Mouse (Mus musculus) limb, embryonic 11.5 days (tissue): ENCODE results near the gene Eno3. TPM values are rescaled to one million over a fixed set of nuclear protein-coding genes. Genes with fewer than 3 reads are reported as not detected.

Experiments used
- ATAC-seq: fragments of 200-750 bp; cut with Nextera tagmentation; 2 replicates; pipeline ENCODE4 v1.8.0; 2017; ENCODE audit warnings: low read depth; ENCODE audit not compliant: insufficient number of reproducible peaks, low FRiP score, low TSS enrichment
- DNase-seq: peaks from one replicate; pipeline ENCODE4 v3.0.0-alpha.2; 2015; ENCODE audit warnings: low spot score
- H3K27ac ChIP-seq: fragments of 300-500 bp; sonication (generic); replicated peaks from 2 replicates; pipeline ENCODE4 v1.5.1; 2014; ENCODE audit warnings: low read depth, mild to moderate bottlenecking, low read length
- H3K27me3 ChIP-seq: fragments of 300-500 bp; sonication (generic); 2 replicates; pipeline ENCODE4 v1.6.1; 2014; ENCODE audit warnings: mild to moderate bottlenecking, low read length, mixed read lengths; ENCODE audit not compliant: control insufficient read depth, insufficient read depth
- H3K36me3 ChIP-seq: fragments of 300-500 bp; sonication (generic); 2 replicates; pipeline ENCODE4 v1.6.1; 2014; ENCODE audit warnings: mild to moderate bottlenecking, low read length, moderate library complexity, mixed read lengths; ENCODE audit not compliant: control insufficient read depth, insufficient read depth
- H3K4me1 ChIP-seq: fragments of 300-500 bp; sonication (generic); 2 replicates; pipeline ENCODE4 v1.6.1; 2014; ENCODE audit warnings: low read length, mixed read lengths; ENCODE audit not compliant: control insufficient read depth, insufficient read depth
- H3K4me2 ChIP-seq: fragments of 300-500 bp; sonication (generic); 2 replicates; pipeline ENCODE4 v1.6.1; 2014; ENCODE audit warnings: low read depth, mild to moderate bottlenecking, moderate library complexity; ENCODE audit not compliant: severe bottlenecking
- H3K4me3 ChIP-seq: fragments of 300-500 bp; sonication (generic); 2 replicates; pipeline ENCODE4 v1.5.1; 2014; ENCODE audit warnings: low read depth, low read length
- H3K9ac ChIP-seq: fragments of 300-500 bp; sonication (generic); 2 replicates; pipeline ENCODE4 v1.6.1; 2014; ENCODE audit warnings: mild to moderate bottlenecking, low read length
- H3K9me3 ChIP-seq: fragments of 300-500 bp; sonication (generic); 2 replicates; pipeline ENCODE4 v1.6.1; 2016; ENCODE audit warnings: low read length; ENCODE audit not compliant: control insufficient read depth
- WGBS: fragments of 180-500 bp; shearing (Covaris S2); extraction: QIAGEN DNeasy Blood & Tissue Kit; methylation state at CpG from one replicate; pipeline ENCODE4 v1.1.7; 2014; 5-methylcytosine and 5-hydroxymethylcytosine counted together
- polyA plus RNA-seq: library from polyadenylated mRNA; unstranded; fragments of >200 nt; fragmentation: Nextera tagmentation; extraction: Ambion mirVana; gene quantifications from 2 replicates; pipeline ENCODE4 v1.2.1, GENCODE M21; 2014

Eno3 gene
- polyA plus RNA-seq, 1 experiment from 2014 or later = 53.3 TPM

DNA sequence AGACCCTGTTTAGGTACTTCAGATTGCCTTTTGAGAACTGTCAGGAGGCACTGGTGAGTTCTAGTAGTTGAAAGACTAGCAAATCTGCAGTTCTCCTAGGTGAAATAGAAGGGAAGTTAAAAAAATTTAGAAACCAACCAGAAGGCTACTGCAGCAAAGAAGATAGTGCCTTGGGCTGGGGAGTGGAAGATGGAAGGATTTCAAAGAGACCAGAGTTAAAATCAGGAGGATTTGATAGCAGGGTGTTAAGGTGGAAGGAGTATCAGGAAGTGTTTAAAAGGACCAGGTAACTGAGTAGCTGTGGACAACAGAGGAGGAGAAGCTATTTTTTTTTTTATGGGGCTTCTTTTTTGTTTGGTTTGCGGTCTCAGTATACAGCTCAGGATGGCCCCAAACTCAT, 19.2 kb upstream of the Eno3 start:
- 79% methylated on average over 1 of the region's 1 CpGs for WGBS
- Histone ChIP-seq H3K9ac (no peak overlapping the region), H3K4me1 (no peaks in the 10 kb centered on the region), H3K4me3 (no peak overlapping the region), H3K36me3 (no peaks in the 10 kb centered on the region), H3K27me3 (no peaks in the 10 kb centered on the region), H3K9me3 (no peaks in the 10 kb centered on the region), H3K27ac (no peak overlapping the region), H3K4me2 (no peak overlapping the region)
- no peak for ATAC-seq
- DNase-seq = no peak

- Histone ChIP-seq H3K27ac (no peak overlapping the region), H3K9ac (no peak overlapping the region), H3K36me3 (no peaks in the 10 kb centered on the region), H3K4me1 (no peaks in the 10 kb centered on the region), H3K4me2 (no peak overlapping the region), H3K4me3 (no peak overlapping the region), H3K9me3 (no peaks in the 10 kb centered on the region), H3K27me3 (no peaks in the 10 kb centered on the region)
- DNase-seq (no peak), ATAC-seq (no peak)
- whole genome bisulfite sequencing = 89% methylated on average over 1 of the region's 1 CpGs
These were observed 18.7 kb upstream of the Eno3 start for GRCm38 (mm10) chr11:70638293-70638692.

GRCm38 (mm10) chr11:70638714-70639278, 18.2 kb upstream of the Eno3 start, which contains the start of gene Gp1ba:
Gene Gp1ba (plus strand): TSS chr11:70639122.
- Histone ChIP-seq H3K36me3 (no peaks in the 10 kb centered on the region), H3K4me3 (no peak within 1 kb of the TSS), H3K27me3 (no peaks in the 10 kb centered on the region)

DNA sequence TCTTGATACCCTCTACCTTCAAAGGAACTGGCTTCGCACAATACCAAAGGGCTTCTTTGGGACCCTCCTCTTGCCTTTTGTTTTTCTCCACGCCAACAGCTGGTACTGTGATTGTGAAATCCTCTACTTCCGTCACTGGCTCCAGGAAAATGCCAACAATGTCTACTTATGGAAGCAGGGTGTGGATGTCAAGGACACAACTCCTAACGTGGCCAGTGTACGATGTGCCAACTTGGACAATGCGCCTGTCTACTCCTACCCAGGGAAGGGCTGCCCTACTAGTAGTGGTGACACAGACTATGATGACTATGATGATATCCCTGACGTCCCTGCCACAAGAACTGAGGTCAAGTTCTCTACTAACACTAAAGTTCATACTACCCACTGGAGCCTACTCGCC, 17.0 kb upstream of the Eno3 start:
- H3K9me3 ChIP-seq = no peaks in the 10 kb centered on the region
- ATAC-seq = no peak
- H3K27ac ChIP-seq = no peak overlapping the region
- no peak overlapping the region for H3K9ac ChIP-seq
- no peak for DNase-seq
- H3K36me3 ChIP-seq = peaks cover 9% of the 10 kb centered on the region
- H3K4me2 ChIP-seq = no peak overlapping the region
- 90% methylated on average over 8 of the region's 8 CpGs for WGBS
- no peak overlapping the region for H3K4me3 ChIP-seq
- H3K4me1 ChIP-seq = no peaks in the 10 kb centered on the region
- H3K27me3 ChIP-seq = no peaks in the 10 kb centered on the region

More at GRCm38 (mm10) chr11:70638714-70639278, 18.2 kb upstream of the Eno3 start, which contains the start of gene Gp1ba:
- Histone ChIP-seq H3K27ac (no peak within 1 kb of the TSS), H3K9me3 (no peaks in the 10 kb centered on the region), H3K4me2 (no peak within 1 kb of the TSS), H3K9ac (no peak within 1 kb of the TSS), H3K4me1 (no peaks in the 10 kb centered on the region)
- ATAC-seq (no peak), DNase-seq (no peak)
- WGBS = 47% methylated on average over 5 of the region's 5 CpGs

- Histone ChIP-seq H3K36me3 (peaks cover 10% of the 10 kb centered on the region), H3K9me3 (no peaks in the 10 kb centered on the region), H3K9ac (no peak overlapping the region), H3K4me1 (peaks cover 6% of the 10 kb centered on the region), H3K4me2 (no peak overlapping the region), H3K4me3 (no peak overlapping the region), H3K27me3 (no peaks in the 10 kb centered on the region), H3K27ac (no peak overlapping the region)
- ATAC-seq (no peak), DNase-seq (no peak)
- 82% methylated on average over 7 of the region's 7 CpGs for WGBS
These were observed 15.8 kb upstream of the Eno3 start for GRCm38 (mm10) chr11:70641241-70641640.

DNA sequence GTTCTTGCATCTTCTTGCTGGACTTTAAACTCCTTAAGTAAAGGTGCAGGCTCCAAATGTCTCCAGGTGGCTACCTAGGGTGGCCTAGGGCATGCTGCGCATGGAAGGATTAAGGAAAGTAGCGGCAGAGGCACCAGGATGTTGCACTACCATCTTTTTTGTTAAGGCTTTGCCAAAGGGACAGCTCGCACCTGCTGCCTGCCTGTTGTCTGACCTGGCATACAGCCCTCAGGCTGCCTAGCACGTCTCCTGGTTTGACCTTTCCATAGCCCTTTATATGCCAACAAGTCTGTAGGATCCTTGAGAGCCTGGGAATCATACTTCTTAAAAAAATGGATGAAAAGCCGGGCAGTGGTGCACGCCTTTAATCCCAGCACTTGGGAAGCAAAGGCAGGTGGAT, 14.0 kb upstream of the Eno3 start:
- no peak overlapping the region for H3K4me2 ChIP-seq
- no peak overlapping the region for H3K4me3 ChIP-seq
- no peak overlapping the region for H3K9ac ChIP-seq
- no peaks in the 10 kb centered on the region for H3K27me3 ChIP-seq
- H3K27ac ChIP-seq = no peak overlapping the region
- ATAC-seq (no peak), DNase-seq (no peak)
- no peaks in the 10 kb centered on the region for H3K9me3 ChIP-seq
- 95% methylated on average over 6 of the region's 6 CpGs for WGBS
- peaks cover 10% of the 10 kb centered on the region for H3K36me3 ChIP-seq
- H3K4me1 ChIP-seq = peaks cover 8% of the 10 kb centered on the region

GRCm38 (mm10) chr11:70644564-70645103, 12.4 kb upstream of the Eno3 start:
- Histone ChIP-seq H3K4me1 (peaks cover 18% of the 10 kb centered on the region), H3K27me3 (no peaks in the 10 kb centered on the region), H3K9me3 (no peaks in the 10 kb centered on the region), H3K9ac (no peak overlapping the region), H3K4me3 (no peak overlapping the region), H3K27ac (no peak overlapping the region), H3K36me3 (peaks cover 20% of the 10 kb centered on the region), H3K4me2 (no peak overlapping the region)
- no peak for ATAC-seq
- DNase-seq = no peak
- WGBS = 97% methylated on average over 8 of the region's 8 CpGs

DNA sequence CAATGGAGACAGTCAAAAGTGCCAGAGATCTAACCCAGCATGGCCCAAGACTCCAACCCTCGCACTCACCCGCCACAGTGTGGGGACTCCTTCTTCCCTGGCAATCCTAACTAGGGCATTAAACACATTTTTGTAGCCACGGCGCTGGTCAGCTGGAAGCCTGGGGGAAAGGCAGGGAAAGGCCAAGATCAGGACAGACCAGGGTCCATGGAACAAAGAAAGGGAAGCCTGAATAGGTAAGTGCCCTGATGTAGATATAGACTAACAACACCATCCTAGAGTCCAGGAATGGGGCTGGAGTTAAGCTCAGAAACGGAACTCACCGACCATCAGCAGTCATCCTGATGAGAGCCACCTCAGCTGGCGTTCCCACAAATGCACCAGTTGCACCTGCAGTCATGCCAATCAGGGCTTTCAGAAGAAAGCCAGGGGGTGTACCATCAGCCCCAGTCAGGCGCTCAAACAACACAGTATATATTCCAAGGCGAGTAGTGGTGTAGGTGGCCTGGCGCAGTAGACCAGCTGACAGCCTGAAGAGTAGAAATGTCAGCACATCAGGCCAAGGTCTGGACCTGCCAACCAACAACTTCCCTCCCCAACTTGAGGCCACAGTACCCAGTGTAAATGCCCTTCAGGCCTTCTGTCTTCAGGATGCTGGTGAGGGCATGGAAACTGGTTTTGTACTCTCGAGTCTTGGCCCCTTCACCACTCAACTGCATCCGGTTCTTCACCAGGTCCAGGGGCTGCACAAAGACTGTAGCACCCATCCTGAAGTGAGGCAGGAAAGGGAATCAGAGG, 11.3 kb upstream of the Eno3 start:
- ATAC-seq = no peak
- H3K27ac ChIP-seq = no peak overlapping the region
- no peaks in the 10 kb centered on the region for H3K9me3 ChIP-seq
- no peak for DNase-seq
- H3K4me2 ChIP-seq = peak overlapping the region; percentile 58
- peaks cover 22% of the 10 kb centered on the region for H3K36me3 ChIP-seq
- H3K4me1 ChIP-seq = peaks cover 18% of the 10 kb centered on the region
- H3K4me3 ChIP-seq = peak overlapping the region; percentile 58
- H3K27me3 ChIP-seq = no peaks in the 10 kb centered on the region
- peak overlapping the region; percentile 83 for H3K9ac ChIP-seq
- WGBS = 93% methylated on average over 12 of the region's 12 CpGs
